ENCODE assay signal across 8 mouse cellular contexts in genomic region chr10:21158918-21159443, GRCm38 (mm10). TPM values are rescaled to one million over a fixed set of nuclear protein-coding genes. Genes with fewer than 3 reads are reported as not detected.
DNase-seq lines count a peak whose midpoint lies in the region; ATAC-seq and TF ChIP-seq lines count a peak whose summit lies in the region.

No protein-coding gene starts in this region.

- no peak overlapping the region for H3K9ac ChIP-seq in heart, adult 2 months (ENCODE audit: low read depth, low read length)
- peak overlapping the region; percentile 43 for H3K9ac ChIP-seq in forebrain, postnatal 0 days
- peak overlapping the region; percentile 82 for H3K9ac ChIP-seq in kidney, embryonic 16.5 days (replicated peaks; ENCODE audit: low read length)

- peaks cover 19% of the 10 kb centered on the region for H3K27me3 ChIP-seq in heart, adult 2 months (ENCODE audit: control insufficient read depth, insufficient read depth, low read length)
- 0 out of 2 replicates have a peak, but pooled peaks cover 9% of the 10 kb centered on the region for H3K27me3 ChIP-seq in forebrain, postnatal 0 days (ENCODE audit: insufficient read depth, low read length)
- peaks cover 21% of the 10 kb centered on the region for H3K27me3 ChIP-seq in kidney, embryonic 16.5 days (ENCODE audit: insufficient read depth, low read length)

- ATAC-seq in forebrain, postnatal 0 days, result no peak
- ATAC-seq in kidney, embryonic 16.5 days (ENCODE audit: low FRiP score, low TSS enrichment), result peak; percentile 53

- no peaks in the 10 kb centered on the region for H3K79me2 ChIP-seq in heart, adult 2 months (replicated peaks; ENCODE audit: control insufficient read depth, insufficient read depth, low read length)

- intact Hi-C loops in heart, adult 2 months (cut with DNase I), result loop anchor here (2.0 kb wide), 1 partner anchor 30 kb away; no protein-coding TSS in a partner anchor

- no peak for TF ChIP-seq EP300 in heart, adult 2 months (IDR thresholded peaks at IDR 0.05; ENCODE audit: insufficient read depth, low read depth, low read length)

- no peaks in the 10 kb centered on the region for H3K36me3 ChIP-seq in heart, adult 2 months (ENCODE audit: control insufficient read depth, insufficient read depth, low read length)
- H3K36me3 ChIP-seq in forebrain, postnatal 0 days (ENCODE audit: insufficient read depth), result no peaks in the 10 kb centered on the region
- no peaks in the 10 kb centered on the region for H3K36me3 ChIP-seq in kidney, embryonic 16.5 days (ENCODE audit: insufficient read depth, low read length)

- H3K9me3 ChIP-seq in forebrain, postnatal 0 days (ENCODE audit: low read length), result no peaks in the 10 kb centered on the region
- H3K9me3 ChIP-seq in kidney, embryonic 16.5 days (ENCODE audit: low read length), result no peaks in the 10 kb centered on the region

- no peak for TF ChIP-seq CTCF in heart, adult 2 months (IDR thresholded peaks at IDR 0.05)
- TF ChIP-seq CTCF in forebrain, postnatal 0 days (IDR thresholded peaks at IDR 0.05; ENCODE audit: low read depth), result no peak

- WGBS in heart, adult 2 months, result 1% methylated on average over 35 of the region's 35 CpGs
- 3% methylated on average over 35 of the region's 35 CpGs for WGBS in forebrain, postnatal 0 days
- WGBS in kidney, embryonic 16.5 days, result under 1% methylated on average over 35 of the region's 35 CpGs

- peak overlapping the region; percentile 60 for H3K4me3 ChIP-seq in heart, adult 2 months
- peak overlapping the region; percentile 68 for H3K4me3 ChIP-seq in forebrain, postnatal 0 days (ENCODE audit: low read depth, low read length)
- peak overlapping the region; percentile 75 for H3K4me3 ChIP-seq in kidney, embryonic 16.5 days (ENCODE audit: low read length)

- no peaks in the 10 kb centered on the region for H3K4me1 ChIP-seq in heart, adult 2 months (ENCODE audit: control insufficient read depth, insufficient read depth, low read length)
- H3K4me1 ChIP-seq in forebrain, postnatal 0 days (ENCODE audit: insufficient read depth), result peaks cover 5% of the 10 kb centered on the region; the same call in 1 of the 2 replicates
- H3K4me1 ChIP-seq in kidney, embryonic 16.5 days (ENCODE audit: insufficient read depth, low read length), result peaks cover 14% of the 10 kb centered on the region

- H3K4me2 ChIP-seq in forebrain, postnatal 0 days (ENCODE audit: low read depth), result peak overlapping the region; percentile 98
- H3K4me2 ChIP-seq in kidney, embryonic 16.5 days (replicated peaks; ENCODE audit: low read depth, low read length), result peak overlapping the region; percentile 100

- DNase-seq in heart, adult 2 months, result peak; percentile 37 to 50
- no peak for DNase-seq in heart, adult 8-10 months (ENCODE audit: low spot score)
- peak; percentile 48 for DNase-seq in c-Kit-positive CD71-positive TER-119-positive erythroid progenitor cells, embryonic 14.5 days (ENCODE audit: low spot score)
- no peak for DNase-seq in forebrain, postnatal 0 days
- DNase-seq in lung, postnatal 25 days (ENCODE audit: low spot score), result peak; percentile 68
- DNase-seq in retina, postnatal 1 day, result peak; percentile 36
- DNase-seq in layer of hippocampus, adult 18-20 months (ENCODE audit: low spot score in 2 of 2), result no peak

- no peak overlapping the region for H3K27ac ChIP-seq in heart, adult 2 months
- H3K27ac ChIP-seq in forebrain, postnatal 0 days (ENCODE audit: low read depth, low read length), result no peak overlapping the region
- no peak overlapping the region; the same call in 1 of the 2 replicates for H3K27ac ChIP-seq in kidney, embryonic 16.5 days (ENCODE audit: low read length)

- no peak for TF ChIP-seq POLR2A in heart, adult 2 months (IDR thresholded peaks at IDR 0.05; ENCODE audit: insufficient read depth, low read depth, low read length)

RNA-seq across cellular contexts. Expression of gene Myb, which starts 1.8 kb away (rescaled TPM):
- not detected for total RNA-seq in heart, adult 2 months (2021)
- polyA plus RNA-seq in heart, adult 2 months (2012; rRNA removed), result 0.23 and 0.31 TPM in 2 replicates
- under 1 TPM in 1 of 4 experiments, not detected in 3; 0.17 TPM for total RNA-seq in heart, adult 8-10 months (2022)
- total RNA-seq in forebrain, postnatal 0 days (2014; rRNA removed), result 3.5 and 4.1 TPM in 2 replicates
- polyA plus RNA-seq in forebrain, postnatal 0 days (2015; fragmentation: Nextera tagmentation; extraction: Ambion mirVana), result 0.91 and 1.8 TPM in 2 replicates
- 4.0 and 5.7 TPM in 2 replicates for polyA plus RNA-seq in kidney, embryonic 16.5 days (2015; fragmentation: Nextera tagmentation; extraction: Ambion mirVana)
- total RNA-seq in layer of hippocampus, adult 18-20 months (2021), result 1 to 10 TPM in 1 of 2 experiments, under 1 TPM in 1; 0.63 to 1.1 TPM

Comparison
In these comparisons a context has a peak if more than half of its experiments do, and no peak if none do; other contexts are left out.
1. DNase-seq: peak in heart, adult 2 months (2 of 2), c-Kit-positive CD71-positive TER-119-positive erythroid progenitor cells, embryonic 14.5 days (single experiment), lung, postnatal 25 days (single experiment) and retina, postnatal 1 day (single experiment); none in heart, adult 8-10 months (single experiment), forebrain, postnatal 0 days (single experiment) and layer of hippocampus, adult 18-20 months (0 of 2).
2. Peak in every context shown above with its lines, with median percentiles within 50 percentile points of each other: H3K4me3 ChIP-seq.